Mouse (Mus musculus) common myeloid progenitor, adult 5-6 weeks (primary cell): ENCODE results near the gene Iqsec1. TPM values are rescaled to one million over a fixed set of nuclear protein-coding genes. Genes with fewer than 3 reads are reported as not detected.

ENCODE experiments used
- ATAC-seq: replicated peaks from 2 replicates; pipeline ENCODE4 v1.8.0; 2016; ENCODE audit warnings: low read depth, mild to moderate bottlenecking, moderate TSS enrichment, inconsistent platforms; ENCODE audit not compliant: poor library complexity, severe bottlenecking
- total RNA-seq: library from RNA; stranded (forward); fragments of 200-1000, 187-1606 nt; gene quantifications from 2 replicates; pipeline ENCODE4 v1.2.3, GENCODE M21; 2017

Gene Iqsec1
- total RNA-seq, 1 experiment from 2014 or later, result 13.9 TPM

DNA sequence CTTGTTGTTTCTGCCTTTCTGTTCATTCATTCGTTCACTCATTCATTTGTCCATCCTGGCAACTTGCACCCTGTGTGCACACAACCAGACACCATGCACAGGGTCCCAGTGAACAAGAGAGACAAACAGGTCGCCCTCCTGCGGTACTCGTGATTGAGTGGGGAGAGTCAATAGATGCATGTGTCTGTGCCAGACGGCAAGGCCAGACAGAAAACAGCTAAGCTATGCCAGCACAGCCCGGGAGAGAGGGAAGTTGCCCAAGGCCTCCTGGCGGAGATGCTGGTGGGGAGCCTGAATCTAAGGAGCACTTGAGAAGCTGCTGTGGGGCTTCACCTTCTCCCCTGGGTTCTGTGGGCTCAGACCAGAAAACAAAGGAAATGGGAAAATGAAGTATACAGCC, 373.1 kb downstream of the Iqsec1 start:
- ATAC-seq, result no peak

DNA sequence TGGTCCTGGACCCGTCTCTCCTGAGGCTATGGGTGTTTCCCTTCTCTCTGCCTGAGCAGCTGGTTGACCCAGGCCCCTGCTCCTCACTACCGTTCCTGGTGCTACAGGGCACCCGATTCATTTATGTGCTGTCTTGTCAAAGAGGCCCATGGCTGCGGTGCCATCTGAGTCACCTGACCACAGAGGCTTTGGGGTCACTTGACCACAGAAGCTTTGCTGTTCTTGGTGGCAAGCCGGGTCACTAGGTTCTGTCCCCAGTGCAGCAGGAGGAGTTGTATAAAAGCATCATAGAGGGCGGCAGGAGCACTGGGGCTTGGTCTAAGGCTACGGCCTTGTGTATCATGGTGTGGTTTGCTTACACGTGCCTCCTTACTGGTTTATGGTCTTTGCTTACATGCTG, 375.2 kb downstream of the Iqsec1 start:
- no peak for ATAC-seq

DNA sequence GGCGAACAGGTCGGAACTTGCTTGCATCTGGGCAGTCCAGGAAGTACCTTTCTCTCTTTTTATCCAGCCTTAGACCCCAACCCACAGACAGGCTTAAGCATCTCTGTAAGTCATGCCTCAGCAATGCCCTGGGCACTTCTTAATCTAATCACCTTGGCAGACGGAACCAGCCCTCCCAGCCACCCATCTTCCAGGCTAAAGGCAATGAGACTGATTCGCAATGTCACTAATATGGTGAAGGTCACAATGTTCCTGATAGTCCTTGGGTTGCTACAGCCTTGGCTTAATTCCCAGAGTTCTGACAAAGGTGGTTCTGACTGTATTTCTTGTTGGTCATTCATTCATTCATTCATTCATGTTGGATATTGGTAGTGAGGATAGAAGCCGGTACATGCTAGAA, 378.2 kb downstream of the Iqsec1 start:
- ATAC-seq, result no peak

DNA sequence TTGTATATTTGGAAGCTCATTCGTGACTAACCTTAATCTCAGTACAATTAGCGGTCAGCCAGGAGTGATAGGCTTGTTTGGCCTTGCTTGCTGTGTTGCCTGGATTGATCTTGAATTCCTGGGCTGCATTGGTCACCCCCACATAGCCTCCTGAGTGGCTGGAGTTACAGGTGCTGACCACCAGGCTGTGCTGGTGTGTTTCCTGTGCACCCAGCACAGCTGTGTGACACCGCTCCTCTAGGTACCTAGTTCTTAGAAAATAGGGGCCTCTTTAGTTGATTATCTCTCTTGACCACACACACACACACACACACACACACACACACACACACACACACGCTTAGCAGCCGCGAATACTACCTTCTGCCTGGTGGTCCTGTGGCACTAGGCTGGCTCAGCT, 380.3 kb downstream of the Iqsec1 start:
- peak; percentile 50 for ATAC-seq

DNA sequence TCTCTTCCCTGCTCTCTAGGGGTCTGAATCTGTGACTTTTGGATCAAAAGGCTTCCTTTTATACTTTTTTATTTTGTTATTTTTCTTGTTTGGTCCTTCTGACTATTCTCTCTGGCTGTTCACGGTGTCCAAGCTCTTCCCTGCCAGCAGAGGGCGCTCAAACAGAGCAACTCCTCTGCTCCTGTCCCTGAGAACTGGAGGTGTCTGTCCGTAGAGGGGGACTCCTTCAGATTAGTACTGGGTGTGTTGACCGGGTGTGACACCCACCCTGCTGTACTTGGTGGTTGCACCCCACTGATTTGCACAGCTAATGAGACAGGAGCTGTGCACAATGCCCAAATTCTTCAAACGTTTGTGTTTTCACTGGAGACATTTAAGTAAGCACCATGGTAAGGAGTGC, 381.3 kb downstream of the Iqsec1 start:
- peak; percentile 50 for ATAC-seq

DNA sequence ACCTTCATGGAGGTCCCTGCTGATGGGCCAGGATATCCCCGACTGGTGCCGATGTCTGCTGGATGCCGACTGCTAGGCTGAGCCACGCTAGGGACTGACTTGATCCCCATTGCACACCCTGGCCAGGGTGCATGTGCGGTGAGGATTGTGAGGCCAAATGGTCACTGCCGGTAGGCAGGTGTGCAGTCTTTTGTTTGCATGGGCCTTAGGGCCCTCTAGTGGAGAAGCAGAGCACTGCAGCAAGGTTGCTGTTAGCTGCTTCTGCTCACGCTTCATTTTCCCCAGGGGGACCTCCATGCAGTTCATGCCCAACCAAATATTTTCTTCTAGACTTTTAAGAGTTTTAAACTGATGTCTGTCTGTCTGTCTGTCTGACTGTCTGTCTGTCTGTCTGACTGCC, 381.9 kb downstream of the Iqsec1 start:
- ATAC-seq, result peak; percentile 40

Other genes starting within 250 kb of the Iqsec1 start
- gene Nup210, start 128.1 kb upstream of the Iqsec1 start, total RNA-seq, result 133 and 208 TPM in 2 replicates
- 1.7 and 3.7 TPM in 2 replicates for gene Hdac11, start 168.0 kb upstream of the Iqsec1 start, total RNA-seq
- gene Fbln2, start 223.8 kb upstream of the Iqsec1 start, total RNA-seq, result not detected in 2 replicates